Mouse (Mus musculus): ENCODE results near the gene Ugt1a10.
"Not testable (repeated sequence)": the region's sequence is repeated elsewhere in the genome, so short reads cannot be mapped to it uniquely, and the experiment has no call there.

DNA sequence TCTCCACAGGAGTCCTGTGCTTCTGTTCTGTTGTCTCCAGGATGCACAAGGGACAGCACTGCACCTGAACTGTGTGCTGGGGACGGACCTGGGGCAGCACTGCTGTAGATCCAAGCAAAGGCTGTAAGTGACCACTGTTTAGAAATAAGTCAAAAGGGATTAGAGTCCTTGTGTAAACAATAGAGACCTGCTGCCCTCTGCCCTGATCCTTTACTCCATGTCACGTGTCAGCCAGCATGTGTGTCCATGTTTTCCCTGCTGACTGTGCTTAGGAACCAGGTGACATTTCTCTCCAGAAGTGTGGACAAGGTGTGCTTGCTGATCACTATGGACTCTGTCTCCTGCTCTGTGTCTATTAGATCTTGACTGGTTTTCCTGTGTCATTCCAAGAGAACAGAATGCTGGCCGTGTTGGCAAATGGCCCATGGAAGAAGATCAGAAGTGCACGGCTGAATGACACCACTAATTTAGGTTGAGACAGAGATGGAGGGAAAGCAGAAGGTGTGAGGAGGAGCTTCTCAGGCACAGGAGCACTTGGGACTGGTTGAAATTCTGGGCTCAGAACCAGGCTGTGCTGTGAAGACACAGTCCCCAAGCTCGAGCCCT, 10.3 kb upstream of the Ugt1a10 start:
- TF ChIP-seq GATA1 (IDR thresholded peaks at IDR 0.05; ENCODE audit: borderline replicate concordance, low read length); FLI1 (IDR thresholded peaks at IDR 0.05; ENCODE audit: low read length): not testable (repeated sequence)

Measured in megakaryocyte, embryonic 14.5 days (primary cell).